Mouse (Mus musculus) lung, postnatal 10 days (tissue): ENCODE data around the gene Ckmt2.

Experiments
- DNase-seq: peaks from one replicate; pipeline ENCODE4 v3.0.0; 2021

Ckmt2 gene

DNA sequence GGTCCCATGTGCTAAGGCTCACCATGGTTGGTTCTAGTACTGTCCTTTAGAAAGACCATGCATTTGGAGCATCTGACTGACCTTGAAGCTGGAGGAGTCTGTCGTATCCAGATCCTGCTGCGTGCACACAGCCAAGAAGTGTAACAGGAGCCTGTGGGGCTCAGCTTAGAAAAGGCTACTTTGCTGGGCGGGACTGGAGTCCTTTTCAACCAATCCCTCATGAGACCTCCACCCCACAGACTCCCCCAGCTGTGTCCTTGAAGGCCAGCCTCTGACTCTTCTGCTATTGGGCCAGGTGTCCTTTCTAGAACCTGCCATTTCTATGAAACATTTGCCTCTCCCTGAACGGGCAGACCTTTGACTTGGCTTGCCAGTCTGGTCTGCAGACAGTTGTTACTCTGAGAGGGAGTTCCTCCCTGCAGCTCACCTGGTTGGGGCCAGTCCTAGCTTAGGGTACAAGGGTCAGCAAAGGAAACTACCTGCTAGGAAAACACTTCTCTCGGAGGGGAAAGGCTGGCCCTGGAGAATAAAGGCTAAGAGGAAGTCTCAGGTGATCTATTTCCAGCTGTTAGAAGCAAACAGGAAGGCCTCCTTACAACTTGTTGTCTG, at the start of gene Ckmt2:
Gene Ckmt2, minus strand, starts transcription at position 145 of the 609 bp plus-strand sequence.
- DNase-seq: no peak

DNA sequence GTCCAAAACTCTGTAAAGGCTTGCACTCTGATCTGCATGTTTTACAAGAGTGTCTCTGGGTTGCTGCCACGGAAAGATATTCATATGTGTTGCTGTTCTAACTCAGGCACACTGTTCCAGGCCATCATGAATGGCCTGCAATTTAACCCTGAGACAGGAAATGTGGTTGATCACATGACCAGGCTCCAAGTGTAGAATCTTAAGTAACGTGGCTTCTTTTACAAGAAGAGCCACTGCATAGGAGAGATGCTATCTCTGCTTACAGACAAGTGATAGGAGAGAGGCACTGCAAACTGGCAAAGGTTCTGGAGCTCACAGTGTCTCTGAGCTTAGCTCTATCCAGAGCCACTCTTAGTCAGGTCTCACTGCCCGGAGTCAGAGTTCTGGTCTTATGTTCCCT, 44.3 kb upstream of the Ckmt2 start:
- no peak for DNase-seq

DNA sequence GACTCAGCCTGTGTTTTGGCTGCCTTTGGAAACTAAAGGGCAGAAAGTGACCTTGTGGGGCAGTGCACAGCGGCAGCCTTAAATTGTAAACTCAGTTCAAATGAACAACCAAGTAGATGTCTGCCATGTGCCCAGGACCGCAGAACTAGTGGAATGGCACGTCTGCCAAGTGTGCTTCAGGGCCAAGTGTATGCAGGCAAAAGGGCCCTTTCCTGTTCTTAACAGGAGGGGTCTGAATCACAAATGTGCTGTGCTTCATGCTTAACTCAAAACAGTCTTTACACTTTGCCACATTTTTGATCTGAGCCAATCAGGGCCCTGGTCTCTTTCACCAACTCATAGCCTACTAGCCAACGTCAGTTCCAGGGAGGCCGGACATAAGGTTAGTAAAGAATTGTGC, 42.1 kb upstream of the Ckmt2 start:
- DNase-seq: no peak

DNA sequence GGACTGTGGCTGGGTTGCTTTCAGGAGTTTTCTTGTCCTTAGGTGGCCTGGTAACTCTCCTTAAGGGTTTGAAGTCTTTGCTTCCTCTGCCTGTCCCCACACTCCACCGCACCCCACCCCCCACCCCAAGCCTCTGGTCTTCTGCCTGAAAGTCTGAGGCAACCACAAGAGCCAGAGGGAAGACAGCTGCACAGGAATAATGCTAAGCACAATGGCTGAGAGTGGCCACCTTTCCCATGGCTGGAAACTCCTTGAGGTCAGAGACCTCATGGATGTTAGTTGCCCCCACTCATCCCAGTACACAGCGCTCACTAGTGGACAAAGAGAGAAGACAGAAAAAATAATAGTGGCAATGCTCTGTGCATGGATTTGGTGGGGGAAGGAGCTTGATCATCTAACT, 41.1 kb upstream of the Ckmt2 start:
- DNase-seq: no peak

DNA sequence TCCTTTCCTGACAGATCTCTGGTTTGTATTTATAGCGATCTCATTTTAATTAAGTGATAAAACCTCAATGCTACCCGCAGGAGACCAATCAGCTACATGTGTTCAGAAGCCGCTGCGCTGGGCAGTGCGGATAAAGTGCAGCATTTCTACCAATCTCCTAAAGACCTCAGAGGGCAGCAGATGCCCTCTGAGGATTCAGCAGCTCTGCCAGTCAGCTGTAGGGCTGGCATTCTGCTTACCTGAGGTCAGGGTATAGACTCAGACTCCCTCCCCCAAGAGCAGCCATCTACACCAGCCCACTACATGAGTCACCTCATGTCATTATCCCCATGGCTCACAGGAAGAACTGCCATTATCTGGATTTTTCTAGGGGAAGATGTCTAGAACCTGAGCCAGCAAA, 39.6 kb upstream of the Ckmt2 start:
- DNase-seq: no peak

DNA sequence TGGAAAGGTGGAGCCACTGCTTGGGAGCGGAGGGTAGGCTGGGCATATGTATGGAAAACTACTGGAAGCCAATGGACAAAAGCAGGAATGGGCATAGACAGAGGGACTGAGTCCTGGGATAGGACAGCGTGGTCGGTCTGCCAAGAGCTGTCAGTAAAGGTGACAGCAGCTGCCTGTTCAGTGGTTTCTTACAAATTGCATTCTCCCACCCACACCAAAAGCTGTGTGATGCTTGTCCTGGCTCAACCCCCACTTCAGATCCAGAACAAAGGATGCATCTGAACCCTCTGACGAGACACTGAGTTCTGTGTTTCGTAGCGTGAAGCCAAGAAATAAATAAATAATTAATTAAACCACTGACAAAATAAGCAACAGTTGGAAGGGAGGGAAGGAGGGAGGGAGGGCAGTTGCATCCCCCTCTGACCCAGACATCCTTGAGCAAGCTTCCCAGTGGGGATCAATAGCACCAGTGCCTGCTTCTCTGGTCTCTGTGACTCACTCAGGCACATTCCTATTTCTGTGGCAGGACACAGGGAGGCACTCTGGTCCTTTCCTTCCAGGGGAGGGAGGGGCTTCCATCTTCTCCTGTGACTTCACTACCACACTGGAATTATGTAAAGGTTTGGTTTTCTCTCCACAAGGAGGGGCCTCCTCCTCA, 39.0 kb upstream of the Ckmt2 start:
- peak; percentile 48 for DNase-seq

DNA sequence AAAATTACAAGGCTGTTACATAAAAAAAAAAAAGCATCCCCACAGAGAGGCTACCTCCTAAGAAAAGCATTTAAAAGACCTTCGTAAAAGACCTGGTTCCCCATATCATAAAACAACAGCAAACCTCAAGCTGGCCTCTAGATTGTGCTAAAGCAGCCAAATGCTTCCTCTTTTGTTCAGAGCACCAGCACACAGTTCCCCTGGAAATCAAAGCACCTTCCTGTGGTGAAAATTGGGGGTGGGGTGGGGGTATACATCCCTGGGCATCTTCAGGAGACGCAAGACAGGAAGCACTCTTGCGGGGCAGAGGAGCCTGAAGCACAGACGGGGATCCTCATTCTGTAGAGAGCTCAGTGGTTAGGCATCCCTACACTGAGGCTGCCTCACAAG, 38.5 kb upstream of the Ckmt2 start:
- DNase-seq: no peak

DNA sequence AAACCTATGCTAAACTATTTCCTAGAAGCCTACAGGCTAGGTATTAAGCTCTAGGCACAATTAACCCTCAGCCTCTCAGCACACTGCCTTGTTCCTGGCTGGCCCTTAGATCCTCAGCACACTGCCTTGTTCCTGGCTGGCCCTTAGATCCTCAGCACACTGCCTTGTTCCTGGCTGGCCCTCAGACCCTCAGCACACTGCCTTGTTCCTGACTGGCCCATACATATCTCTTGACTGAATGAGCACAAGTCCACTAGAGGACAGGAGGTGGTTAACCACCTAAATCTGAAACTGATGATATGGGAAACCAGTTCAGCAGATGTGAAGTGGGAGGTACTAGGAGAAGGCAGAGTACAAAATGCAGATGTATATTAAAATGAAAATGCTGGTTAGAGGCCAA, 35.0 kb upstream of the Ckmt2 start:
- no peak for DNase-seq

DNA sequence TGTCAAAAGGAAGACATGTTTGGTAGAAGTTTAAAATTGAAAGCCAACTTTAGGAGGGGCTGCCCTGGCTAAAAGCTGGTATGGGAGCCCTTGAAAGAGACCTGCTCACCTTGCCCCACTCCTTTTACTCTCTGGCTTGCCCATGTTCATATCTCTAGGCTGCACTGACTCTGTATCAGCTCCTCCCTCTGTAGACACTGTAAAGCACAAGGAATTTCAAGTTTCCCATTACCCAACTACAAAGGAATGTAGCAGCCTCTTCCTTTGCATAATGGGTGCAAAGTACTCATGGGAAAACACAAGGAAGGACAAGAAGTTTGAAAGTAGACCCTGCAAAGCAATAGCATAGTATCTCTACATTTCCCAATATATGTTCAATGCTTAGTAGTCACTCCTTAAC, 34.5 kb upstream of the Ckmt2 start:
- no peak for DNase-seq

DNA sequence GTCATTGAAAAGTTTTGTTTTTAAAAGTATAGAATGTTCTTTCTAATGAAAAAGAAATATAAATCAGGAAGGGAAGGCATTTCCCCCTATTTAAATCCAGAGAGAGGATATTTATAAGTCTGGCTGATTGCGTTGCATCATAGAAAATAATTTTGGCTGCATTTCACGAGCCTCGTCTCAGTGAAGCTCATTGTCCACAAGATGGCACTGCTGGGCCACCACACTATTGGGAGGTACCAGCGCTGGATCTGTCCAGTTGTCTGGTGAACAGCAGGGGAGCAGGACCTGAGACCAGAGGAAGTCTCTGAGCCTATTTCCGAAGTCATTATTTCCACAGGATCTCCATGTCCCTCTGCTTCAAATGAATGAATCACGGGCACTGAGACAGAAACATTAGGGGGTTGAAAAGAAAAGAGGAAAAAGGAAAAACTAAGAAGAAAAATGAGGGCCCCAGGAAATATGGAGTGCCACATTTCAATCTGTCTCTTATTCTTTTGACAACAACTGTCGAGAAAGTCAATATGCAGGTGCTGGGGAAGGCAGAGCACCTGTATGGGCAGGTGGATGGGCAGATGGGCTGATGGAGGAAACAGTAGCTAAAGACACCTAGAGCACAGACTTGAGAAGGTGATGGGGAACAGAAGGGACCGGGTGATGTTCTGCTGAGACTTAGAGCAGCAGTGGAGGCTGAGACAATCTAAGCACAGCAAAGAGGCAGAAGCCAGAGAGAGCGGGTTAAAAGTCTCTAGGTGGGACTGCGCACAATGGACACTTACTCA, 31.7 kb upstream of the Ckmt2 start:
- DNase-seq: peak; percentile 89

DNA sequence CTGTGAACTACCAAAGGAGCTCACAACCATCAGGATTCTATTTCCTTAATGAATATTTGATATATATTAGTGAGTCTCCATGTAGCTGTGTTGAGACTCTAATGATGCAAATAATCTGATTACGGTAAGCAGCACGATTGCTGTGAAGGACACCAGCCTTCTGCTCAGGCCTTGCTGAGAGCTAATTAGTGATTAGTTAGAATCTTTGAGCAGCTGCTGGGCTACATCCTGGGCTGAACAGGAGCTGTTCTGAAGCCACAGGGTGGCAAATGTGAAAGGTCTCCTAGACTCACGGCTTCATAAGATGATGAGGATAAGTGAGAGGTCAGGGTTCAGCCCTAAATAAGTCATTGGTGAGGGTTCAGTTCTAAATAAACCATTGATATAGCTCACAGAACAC, 29.7 kb upstream of the Ckmt2 start:
- DNase-seq: no peak

DNA sequence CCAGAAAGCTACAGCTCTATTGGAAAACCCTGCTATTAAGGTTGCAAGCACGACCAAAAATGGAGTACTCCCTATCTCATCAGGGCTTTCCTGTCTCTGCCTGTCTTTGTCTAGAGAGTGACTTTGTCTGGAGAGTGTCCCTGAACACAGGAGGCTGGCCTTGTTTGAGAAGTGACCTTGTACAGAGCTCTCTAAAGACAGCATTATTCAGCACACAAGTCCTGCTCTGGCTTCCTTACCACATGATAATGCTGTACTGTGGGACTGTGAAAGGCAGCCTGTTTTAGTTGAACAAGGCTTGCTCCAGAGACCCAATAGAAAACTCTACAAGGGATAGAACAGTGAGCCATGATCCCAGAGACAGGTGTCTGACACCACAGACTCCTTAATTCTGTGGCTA, 19.8 kb upstream of the Ckmt2 start:
- no peak for DNase-seq

DNA sequence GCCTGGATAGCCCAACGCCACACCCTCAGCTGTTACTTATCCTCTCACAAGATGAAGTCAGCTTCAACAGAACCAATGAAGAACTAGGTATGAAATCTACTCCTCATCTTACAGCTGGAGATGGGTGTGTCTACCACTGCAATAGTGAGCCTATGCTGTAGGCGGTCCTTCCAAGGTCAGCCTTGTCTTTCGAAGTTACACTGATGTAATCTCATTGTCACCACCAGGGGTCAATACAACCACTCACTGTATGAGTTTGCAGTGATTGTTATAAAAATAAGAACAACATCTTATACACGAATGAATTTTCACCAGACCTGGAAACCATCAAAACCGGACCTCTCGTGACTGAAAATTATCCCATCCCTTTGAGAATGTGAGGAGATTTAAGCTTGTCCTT, 16.4 kb upstream of the Ckmt2 start:
- peak; percentile 30 for DNase-seq

DNA sequence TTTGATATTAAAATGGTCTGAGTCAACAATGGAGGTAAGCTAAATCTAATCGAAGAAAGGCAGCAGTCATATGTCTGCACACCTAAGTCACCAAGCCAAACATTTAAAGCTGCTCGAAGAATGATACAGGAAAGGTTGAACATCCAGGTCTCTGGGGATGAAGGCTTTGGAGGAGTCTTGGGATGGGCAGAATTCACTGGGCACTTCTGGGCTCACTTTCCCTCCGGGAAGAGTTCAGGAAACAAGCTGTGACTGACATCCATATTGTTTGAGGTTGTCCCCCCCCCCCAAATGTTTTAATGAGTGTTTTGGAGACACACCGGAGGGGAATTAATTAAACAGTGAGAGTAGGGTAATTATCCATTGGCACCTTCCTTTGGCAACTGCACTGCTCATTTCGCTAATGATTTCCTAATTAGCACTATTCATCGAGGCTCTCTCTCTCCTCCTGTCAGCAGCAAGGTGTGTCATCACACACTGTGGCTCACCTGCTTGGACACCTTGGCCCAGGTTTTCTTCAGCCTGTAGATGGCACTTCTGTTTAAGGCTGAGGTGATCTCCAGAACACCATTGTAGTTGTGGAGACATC, 13.4 kb upstream of the Ckmt2 start:
- DNase-seq: no peak

DNA sequence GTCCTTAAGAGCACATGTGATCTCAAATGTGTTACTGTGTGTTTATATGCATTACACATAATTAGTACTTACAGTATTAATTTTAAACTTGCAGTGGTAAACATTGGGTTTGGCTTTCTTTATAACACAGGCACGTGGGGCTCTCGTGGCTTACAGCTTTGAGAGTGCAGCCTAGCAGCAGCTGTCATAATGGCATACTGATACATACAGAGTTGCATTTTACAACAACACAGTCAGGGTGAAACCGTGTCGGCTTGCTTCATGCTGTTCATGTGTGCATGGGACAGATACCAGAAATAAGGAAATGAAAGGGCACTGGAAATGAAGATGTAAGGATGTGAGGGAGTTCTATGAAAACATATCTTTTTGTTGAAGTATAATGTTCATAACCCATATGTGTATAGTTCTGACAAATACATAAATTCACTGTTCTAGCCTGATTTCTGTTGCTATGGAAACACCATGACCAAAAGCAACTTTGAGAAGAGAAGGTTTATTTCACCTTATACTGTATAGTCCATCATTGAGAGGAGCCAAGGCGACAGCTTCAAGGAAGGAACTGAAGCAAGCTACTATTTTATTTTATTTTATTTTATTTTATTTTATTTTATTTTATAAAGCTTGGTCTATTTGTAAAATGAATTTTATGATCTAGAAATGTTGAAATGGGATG, 8.2 kb upstream of the Ckmt2 start:
- no peak for DNase-seq

DNA sequence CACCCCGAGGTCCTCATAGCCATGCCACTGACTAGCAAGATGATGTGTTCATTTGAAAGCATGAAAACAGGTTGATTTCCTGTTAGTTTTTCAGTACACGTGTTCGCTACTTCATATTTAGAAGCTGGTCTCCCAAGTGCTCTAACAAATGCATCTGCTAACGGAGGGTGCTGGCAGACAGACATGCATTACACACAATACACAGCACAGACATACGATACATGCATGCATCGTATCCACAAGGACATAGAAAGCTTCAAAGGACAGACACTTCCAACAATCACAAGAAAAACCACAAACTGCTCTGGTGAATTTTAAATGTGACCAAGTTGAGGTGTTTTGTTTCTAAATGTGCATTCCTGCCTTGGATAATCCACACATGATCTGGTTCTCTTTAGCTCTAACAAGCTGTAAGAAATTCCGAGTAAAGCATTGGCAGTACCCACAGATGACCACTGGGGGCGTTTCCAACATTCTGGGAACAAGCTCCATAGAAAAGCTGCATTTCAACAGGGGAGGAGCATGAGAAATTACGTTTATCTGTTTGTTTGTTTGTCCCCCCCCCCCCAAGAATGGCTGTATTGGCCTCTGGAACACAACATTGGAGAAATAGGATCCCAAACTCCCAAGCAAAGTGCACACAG, 5.3 kb upstream of the Ckmt2 start:
- DNase-seq: peak; percentile 61

DNA sequence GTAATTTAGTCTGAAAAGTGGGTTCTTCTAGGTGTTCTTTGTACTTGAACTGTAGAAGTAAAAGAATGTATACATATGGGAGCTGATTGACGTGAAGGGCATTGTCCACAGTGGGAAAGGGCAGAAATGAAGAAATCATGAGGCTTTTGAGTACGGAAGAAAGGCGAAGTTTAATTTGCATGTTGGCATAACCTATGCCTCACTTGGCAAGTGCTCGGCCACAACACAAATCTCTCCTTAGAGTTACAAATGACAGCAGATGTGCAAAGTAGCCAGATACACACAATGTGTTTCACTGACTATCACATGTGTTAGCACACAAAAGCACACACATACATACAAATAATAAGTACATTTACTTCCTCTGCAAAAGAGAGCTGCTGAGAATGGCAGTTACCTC, 3.6 kb upstream of the Ckmt2 start:
- no peak for DNase-seq

DNA sequence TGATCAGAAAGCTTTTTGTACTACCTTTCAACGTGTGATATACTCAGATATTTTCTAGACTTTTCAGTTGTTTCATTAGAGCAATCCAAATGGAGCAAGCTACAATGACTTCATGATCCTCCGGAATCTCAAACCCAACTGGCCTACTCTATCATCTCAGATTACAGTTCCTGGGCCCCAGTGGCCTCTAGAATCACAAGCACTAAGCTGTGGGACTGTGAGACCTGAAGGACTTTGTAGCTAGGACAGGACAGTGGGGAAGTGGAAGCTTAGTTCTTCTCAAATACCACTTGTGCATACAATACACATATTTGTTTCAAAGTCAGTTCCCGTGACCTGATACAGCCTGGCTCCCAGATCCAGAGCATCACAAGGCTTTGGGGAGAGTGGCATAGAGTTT, 1.3 kb upstream of the Ckmt2 start:
- no peak for DNase-seq

DNA sequence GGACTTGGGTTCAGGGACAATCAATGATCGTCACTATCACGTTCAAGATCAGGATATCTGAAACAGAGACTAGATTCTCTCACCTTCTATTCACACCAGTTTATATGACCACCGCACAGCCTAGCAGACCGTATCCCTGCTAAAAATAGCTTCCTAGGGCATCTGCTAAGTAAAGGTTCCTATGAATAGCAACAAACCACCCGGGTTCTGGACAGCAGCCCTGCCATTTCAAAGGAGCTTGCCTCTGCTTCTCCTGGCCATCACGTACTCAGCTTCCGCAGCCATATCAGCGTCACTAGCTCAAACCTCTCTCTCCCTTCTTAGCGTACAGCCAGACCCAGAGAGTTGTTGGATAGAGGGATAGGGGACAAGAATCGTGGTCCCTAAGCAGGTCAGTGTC, 665 bp upstream of the Ckmt2 start:
- no peak for DNase-seq

DNA sequence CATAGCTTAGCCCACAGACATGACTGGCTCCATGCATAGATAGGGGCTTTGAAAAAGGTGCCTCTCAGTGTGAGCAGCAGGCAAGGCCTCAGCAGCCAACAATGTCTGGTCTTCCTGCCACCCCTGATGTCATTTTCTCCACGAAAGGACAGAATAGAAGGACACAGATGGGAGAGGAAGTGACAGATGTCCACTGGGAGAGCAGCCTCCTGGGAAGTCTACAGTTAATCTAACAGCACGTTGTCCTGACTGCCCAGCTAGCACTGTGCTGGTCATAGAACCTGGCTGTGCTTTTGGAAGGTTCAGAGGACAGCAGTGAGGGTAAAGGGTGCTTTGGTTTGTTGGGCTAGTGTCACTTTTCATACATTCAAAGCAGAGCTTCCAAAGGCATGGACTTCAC, 1.1 kb downstream of the Ckmt2 start:
- DNase-seq: no peak

DNA sequence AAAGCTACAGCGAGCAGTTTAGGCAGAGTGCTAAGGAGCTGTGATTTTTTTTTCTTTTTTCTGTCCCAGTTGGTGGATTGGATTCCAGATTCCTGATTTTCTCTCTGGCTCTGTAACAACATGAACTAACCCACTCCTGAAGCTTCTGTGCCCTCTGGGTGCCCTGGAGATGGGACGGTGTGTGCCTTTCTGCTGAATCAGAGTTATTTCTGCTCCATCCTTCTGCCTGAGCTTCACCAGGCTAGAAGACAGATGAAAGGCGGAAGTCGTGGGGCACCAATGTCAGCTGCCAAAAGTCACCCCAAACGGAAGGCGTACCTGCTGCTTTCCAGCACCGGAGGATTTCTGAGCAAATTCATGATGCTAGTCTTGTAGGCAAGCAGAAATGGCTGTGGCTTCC, 2.1 kb downstream of the Ckmt2 start:
- DNase-seq: no peak

DNA sequence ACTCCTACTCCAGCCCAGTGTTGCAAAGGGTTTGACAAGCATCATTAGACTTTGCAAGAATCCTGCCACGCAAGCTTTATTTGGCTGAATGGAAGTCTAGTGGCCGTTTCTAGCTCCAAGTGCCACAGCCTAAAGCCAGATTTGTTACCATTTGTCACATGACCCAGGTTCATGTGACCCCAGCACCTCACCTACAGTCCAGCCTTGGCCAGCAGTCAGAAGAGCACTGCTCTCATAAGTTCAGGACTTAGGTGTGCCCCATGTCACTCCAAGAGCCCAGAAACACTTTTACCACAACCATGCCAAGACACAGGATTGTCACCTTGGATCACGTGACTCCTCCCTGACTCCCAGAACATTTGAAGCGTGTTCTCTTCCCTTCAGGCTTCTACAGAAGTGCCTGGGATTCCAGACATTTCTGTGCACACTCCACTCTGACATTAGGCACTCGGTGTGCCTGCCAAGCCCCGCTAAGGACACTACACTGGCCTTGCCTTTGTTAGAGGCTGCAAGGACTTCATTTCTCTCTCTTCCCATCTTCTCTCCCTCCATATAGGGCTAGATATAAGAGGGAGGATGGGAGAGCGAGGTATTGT, 2.9 kb downstream of the Ckmt2 start:
- DNase-seq: peak; percentile 17

DNA sequence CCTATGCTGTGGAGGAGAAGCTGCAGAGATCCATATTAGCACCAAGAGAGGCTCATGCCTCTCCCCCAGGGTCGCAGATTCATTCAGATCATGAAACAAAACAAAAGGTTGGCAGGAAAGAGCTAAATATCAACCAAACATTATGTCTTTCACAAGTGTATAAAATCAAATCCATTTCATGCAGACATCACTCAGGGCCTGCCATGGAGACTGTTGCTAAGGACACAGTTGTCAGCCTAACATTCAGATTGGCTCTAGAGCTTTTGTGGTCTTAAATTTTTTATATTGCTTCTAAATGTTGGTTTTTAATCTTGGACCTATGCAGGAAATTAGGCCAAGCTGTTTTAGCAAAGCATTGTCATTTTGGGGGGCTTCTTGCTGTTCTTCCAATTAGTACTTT, 8.1 kb downstream of the Ckmt2 start:
- DNase-seq: no peak
